Mouse (Mus musculus): Measurements from ENCODE around the gene Tomm70a. TPM values are rescaled to one million over a fixed set of nuclear protein-coding genes. Genes with fewer than 3 reads are reported as not detected.
A peak's percentile ranks its signal among the peaks of the same experiment; 100 is the strongest.

The Tomm70a gene
- total and polyA plus RNA-seq, 3 experiments = 112 to 194 (median 129) TPM

GRCm38 (mm10) chr16:57099572-57100237 is 21.8 kb upstream of the Tomm70a start:
- dilution Hi-C loops (cut with MboI; ENCODE audit: extremely low pct_ligation_motif_present, extremely low pct_unique_long_range_greater_than_20kb, low sequenced_read_pairs) (no loop called here), in situ Hi-C loops (cut with MboI; ENCODE audit: low pct_ligation_motif_present, low pct_unique_long_range_greater_than_20kb, low sequenced_read_pairs) (loop anchor here (10.0 to 25.0 kb wide), 3 partner anchors 288 to 505 kb away; partner anchors contain the start of gene Cmss1)
- H3K4me1 ChIP-seq (ENCODE audit: control insufficient read depth in 1 of 2, insufficient read depth in 2 of 2) = 0 out of 4 replicates have a peak, but pooled peaks cover 0 to 3% of the 10 kb centered on the region in 2 experiments
- no peaks in the 10 kb centered on the region for H3K27me3 ChIP-seq (replicated peaks)
- TF ChIP-seq CTCF (conservative IDR thresholded peaks at IDR 0.05 in 1 of 2, IDR thresholded peaks at IDR 0.05 in 1 of 2; ENCODE audit: low read depth in 2 of 2, low read length in 2 of 2) (no peak), POLR2AphosphoS2 (IDR thresholded peaks at IDR 0.05; ENCODE audit: low read depth, low read length) (no peak), JUN (IDR thresholded peaks at IDR 0.05; ENCODE audit: insufficient read depth, low read depth, low read length) (no peak), RCOR1 (conservative IDR thresholded peaks at IDR 0.05; ENCODE audit: low read depth, low read length) (no peak), KAT2A (IDR thresholded peaks at IDR 0.05; ENCODE audit: insufficient replicate concordance, low read length) (no peak), MAZ (IDR thresholded peaks at IDR 0.05; ENCODE audit: low read depth, low read length) (no peak), BHLHE40 (IDR thresholded peaks at IDR 0.05; ENCODE audit: low read depth, low read length) (peak; percentile 92), USF1 (IDR thresholded peaks at IDR 0.05; ENCODE audit: low read depth, low read length) (no peak), PAX5 (IDR thresholded peaks at IDR 0.05; ENCODE audit: low read length) (no peak), MAFK (IDR thresholded peaks at IDR 0.05; ENCODE audit: insufficient replicate concordance, low read length) (0 out of 2 replicates have a peak, but pooled peaks have one; percentile 27), JUND (conservative IDR thresholded peaks at IDR 0.05; ENCODE audit: low read depth, low read length) (no peak), MYC (IDR thresholded peaks at IDR 0.05; ENCODE audit: low read depth, low read length) (peak; percentile 48; the same call in 1 of the 2 replicates), UBTF (IDR thresholded peaks at IDR 0.05; ENCODE audit: low read depth, low read length) (no peak), ELF1 (IDR thresholded peaks at IDR 0.05; ENCODE audit: low read depth, low read length) (peak; percentile 24; the same call in 1 of the 2 replicates), ZNF384 (IDR thresholded peaks at IDR 0.05; ENCODE audit: low read depth, low read length) (peak; percentile 71), USF2 (conservative IDR thresholded peaks at IDR 0.05; ENCODE audit: low read depth, low read length) (no peak), MEF2A (IDR thresholded peaks at IDR 0.05; ENCODE audit: borderline replicate concordance, low read depth, low read length) (no peak), MAX (IDR thresholded peaks at IDR 0.05; ENCODE audit: low read length) (peak; percentile 17; the same call in 1 of the 2 replicates), IRF4 (IDR thresholded peaks at IDR 0.05; ENCODE audit: low read depth, low read length) (no peak), RAD21 (IDR thresholded peaks at IDR 0.05; ENCODE audit: low read depth, low read length) (no peak), TBP (conservative IDR thresholded peaks at IDR 0.05; ENCODE audit: low read depth, low read length) (peak; percentile 98), NRF1 (IDR thresholded peaks at IDR 0.05; ENCODE audit: low read depth, low read length) (no peak), ZMIZ1 (IDR thresholded peaks at IDR 0.05; ENCODE audit: low read depth, low read length) (no peak), E2F4 (IDR thresholded peaks at IDR 0.05; ENCODE audit: insufficient replicate concordance, low read depth, low read length) (no peak), HCFC1 (IDR thresholded peaks at IDR 0.05; ENCODE audit: low read depth, low read length) (no peak), POLR2A (IDR thresholded peaks at IDR 0.05; ENCODE audit: low read depth, low read length) (no peak), MXI1 (IDR thresholded peaks at IDR 0.05; ENCODE audit: low read depth, low read length) (no peak), ETS1 (conservative IDR thresholded peaks at IDR 0.05; ENCODE audit: low read depth, low read length) (no peak), ZC3H11A (IDR thresholded peaks at IDR 0.05; ENCODE audit: low read depth, low read length) (no peak), NELFE (IDR thresholded peaks at IDR 0.05; ENCODE audit: low read depth, low read length) (no peak), GABPA (IDR thresholded peaks at IDR 0.05; ENCODE audit: insufficient replicate concordance, low read depth, low read length) (no peak), SIN3A (IDR thresholded peaks at IDR 0.05; ENCODE audit: low read length) (no peak), ZKSCAN1 (IDR thresholded peaks at IDR 0.05; ENCODE audit: borderline replicate concordance, low read depth, low read length) (no peak), SMC3 (IDR thresholded peaks at IDR 0.05; ENCODE audit: low read depth, low read length) (no peak), TCF12 (IDR thresholded peaks at IDR 0.05; ENCODE audit: low read depth, low read length) (no peak)
- no peak overlapping the region for H3K27ac ChIP-seq (ENCODE audit: insufficient read depth, low read depth)
- no peaks in the 10 kb centered on the region for H3K79me2 ChIP-seq (replicated peaks; ENCODE audit: control insufficient read depth, extremely low read depth, insufficient read depth, poor library complexity, severe bottlenecking)
- H3K9ac ChIP-seq (ENCODE audit: insufficient read depth, low read depth) = 0 out of 2 replicates have a peak overlapping the region, but pooled peaks have one; percentile 49
- peak overlapping the region; percentile 78 for H3K4me2 ChIP-seq (ENCODE audit: insufficient read depth, low read depth, poor library complexity, severe bottlenecking)
- no peak for DNase-seq (ENCODE audit: extremely low read depth)
- H3K36me3 ChIP-seq (replicated peaks in 1 of 2; ENCODE audit: control insufficient read depth in 1 of 2, insufficient read depth in 1 of 2, low read length in 1 of 2) = no peaks in the 10 kb centered on the region
- H3K9me3 ChIP-seq (replicated peaks; ENCODE audit: low read length) = no peaks in the 10 kb centered on the region
- peak overlapping the region in 2 of 3 experiments; percentile 30 to 47 for H3K4me3 ChIP-seq (replicated peaks in 1 of 3; ENCODE audit: low read depth in 2 of 3, low read length in 2 of 3, poor library complexity in 1 of 3)
